Mouse (Mus musculus): ENCODE results near the gene C530008M17Rik. TPM values are rescaled to one million over a fixed set of nuclear protein-coding genes. Genes with fewer than 3 reads are reported as not detected.
A peak's percentile ranks its signal among the peaks of the same experiment; 100 is the strongest.

Gene C530008M17Rik
- polyA plus RNA-seq, 1 experiment from 2014 or later: 81.2 TPM

DNA sequence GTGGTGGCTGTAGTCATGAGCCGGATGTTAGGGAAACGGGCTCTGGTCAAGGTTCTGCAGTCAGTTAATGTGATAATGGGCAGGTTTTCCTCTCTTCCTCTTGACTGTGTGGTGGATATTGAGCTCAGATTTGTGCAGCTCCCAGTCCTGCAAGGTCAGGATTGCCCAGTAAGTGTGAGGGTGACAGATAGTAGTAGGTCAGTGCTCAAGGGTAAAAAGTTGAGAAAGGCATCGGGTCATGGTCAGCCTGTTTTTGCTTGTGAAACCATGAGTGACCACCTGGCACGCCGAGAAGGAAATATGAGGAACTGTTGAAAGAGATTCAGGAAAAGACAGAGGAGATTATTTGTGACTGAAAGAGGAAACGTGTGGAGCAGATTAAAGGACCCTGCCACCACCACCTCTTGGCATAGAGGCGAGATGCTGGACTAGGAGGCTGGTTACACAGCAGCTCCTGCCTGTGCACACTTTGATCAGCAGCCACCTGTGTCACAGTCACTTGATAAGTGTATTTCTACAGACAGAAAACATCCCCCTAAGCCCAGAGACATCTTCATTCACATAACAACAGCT is 127.9 kb downstream of the C530008M17Rik start:
- peaks cover 38% of the 10 kb centered on the region for H3K4me1 ChIP-seq
- H3K27ac ChIP-seq: peak overlapping the region; percentile 94
- no peak overlapping the region for H3K9ac ChIP-seq
- H3K36me3 ChIP-seq: no peaks in the 10 kb centered on the region; the same call in 1 of the 2 replicates
- no peaks in the 10 kb centered on the region for H3K27me3 ChIP-seq
- no peak overlapping the region for H3K4me3 ChIP-seq
- 87% methylated on average over 7 of the region's 7 CpGs for WGBS
- H3K4me2 ChIP-seq (replicated peaks): no peak overlapping the region
- ATAC-seq (ENCODE audit: low FRiP score): no peak
- no peaks in the 10 kb centered on the region for H3K9me3 ChIP-seq (replicated peaks)

DNA sequence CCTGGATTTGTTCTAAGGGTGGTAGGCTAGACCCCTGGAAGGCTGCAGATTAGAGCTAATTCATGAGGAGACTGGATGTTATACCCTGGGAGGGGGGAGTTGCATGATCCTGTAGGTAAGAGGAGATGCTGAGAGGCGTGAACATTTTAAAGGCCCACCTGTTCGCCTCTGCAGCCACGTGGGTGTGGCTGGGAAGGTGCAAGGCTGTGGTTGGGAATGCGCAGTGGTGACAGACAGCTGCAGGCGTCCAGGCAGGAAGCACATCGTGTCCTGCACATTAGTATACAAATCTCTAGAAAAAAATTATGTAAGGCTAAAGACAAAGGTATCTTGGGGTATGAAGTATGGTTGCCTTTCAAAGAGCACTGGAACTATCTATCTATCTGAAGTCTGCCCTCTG is 128.7 kb downstream of the C530008M17Rik start:
- H3K36me3 ChIP-seq: peaks cover 4% of the 10 kb centered on the region; the same call in 1 of the 2 replicates
- ATAC-seq (ENCODE audit: low FRiP score): no peak
- WGBS: 81% methylated on average over 6 of the region's 6 CpGs

DNA sequence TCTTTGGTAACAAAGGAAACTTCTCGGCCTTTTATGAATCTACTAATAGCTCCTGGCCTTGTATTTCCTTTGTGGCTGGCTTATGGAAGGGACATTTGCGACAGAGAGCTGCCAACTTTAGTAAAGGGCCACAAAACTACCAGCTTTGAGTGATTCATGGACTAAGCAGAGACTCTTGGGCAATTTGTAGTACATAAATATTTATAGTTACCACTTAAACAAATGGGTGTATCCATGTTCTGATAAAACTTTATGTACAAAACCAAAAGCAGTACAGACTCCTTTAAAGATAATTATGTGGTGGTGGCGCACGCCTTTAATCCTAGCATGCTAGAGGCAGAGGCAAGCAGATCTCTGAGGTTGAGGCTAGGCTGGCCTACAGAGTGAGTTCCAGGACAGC is 133.6 kb downstream of the C530008M17Rik start:
- no peak overlapping the region for H3K9ac ChIP-seq
- H3K4me3 ChIP-seq: no peak overlapping the region
- no peak overlapping the region for H3K4me2 ChIP-seq (replicated peaks)
- WGBS: 99% methylated on average over 4 of the region's 4 CpGs
- H3K27me3 ChIP-seq: no peaks in the 10 kb centered on the region
- ATAC-seq (ENCODE audit: low FRiP score): no peak
- no peaks in the 10 kb centered on the region for H3K4me1 ChIP-seq
- H3K9me3 ChIP-seq (replicated peaks): no peaks in the 10 kb centered on the region
- H3K27ac ChIP-seq: no peak overlapping the region
- peaks cover 15% of the 10 kb centered on the region for H3K36me3 ChIP-seq

More for the DNA sequence above, 128.7 kb downstream of the C530008M17Rik start:
- Histone ChIP-seq H3K27ac (no peak overlapping the region), H3K9ac (no peak overlapping the region), H3K9me3 (replicated peaks) (no peaks in the 10 kb centered on the region), H3K4me1 (peaks cover 31% of the 10 kb centered on the region), H3K4me2 (replicated peaks) (no peak overlapping the region), H3K27me3 (no peaks in the 10 kb centered on the region), H3K4me3 (no peak overlapping the region)

DNA sequence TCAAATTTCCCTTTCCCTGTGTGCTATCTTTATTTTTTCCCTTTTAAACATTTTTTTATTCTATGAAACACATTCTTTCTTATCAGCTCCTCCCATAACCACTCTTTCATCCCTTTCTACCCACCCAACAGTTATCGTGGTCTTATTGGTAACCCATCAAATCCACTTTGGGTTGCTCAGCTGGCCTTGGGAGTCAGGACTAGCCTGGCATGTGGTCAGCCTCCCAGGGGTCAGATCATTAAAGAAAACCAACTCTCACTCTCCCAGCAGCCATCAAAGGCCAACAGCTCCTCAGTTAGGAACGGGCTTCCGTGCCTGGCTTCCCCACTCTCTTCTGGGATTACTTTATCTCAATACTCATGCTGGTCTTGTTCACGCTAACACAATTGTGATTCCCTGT is 135.0 kb downstream of the C530008M17Rik start:
- ATAC-seq (ENCODE audit: low FRiP score): no peak
- H3K9ac ChIP-seq: no peak overlapping the region

DNA sequence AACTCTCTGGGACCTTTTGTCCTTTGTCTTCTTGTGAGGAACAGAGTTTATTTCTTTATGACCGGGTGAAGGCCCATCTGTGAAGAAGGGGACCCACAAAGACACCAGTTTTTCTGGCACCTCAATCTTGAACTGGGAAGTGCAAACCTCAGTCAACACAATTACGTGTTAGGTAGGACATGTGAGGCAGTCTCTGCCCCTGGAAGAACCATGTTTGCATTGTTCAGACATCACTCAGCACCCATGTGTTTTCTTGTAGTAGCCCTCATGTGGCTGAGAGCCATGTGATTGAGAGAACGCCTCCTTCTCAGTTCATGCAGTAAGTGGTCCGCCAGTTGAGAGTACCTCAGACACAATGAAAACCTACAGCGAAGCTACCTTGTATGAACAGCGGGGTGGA is 136.4 kb downstream of the C530008M17Rik start:
- no peak for ATAC-seq (ENCODE audit: low FRiP score)
- 89% methylated on average over 6 of the region's 6 CpGs for WGBS

More for the DNA sequence above, 135.0 kb downstream of the C530008M17Rik start:
- H3K27ac ChIP-seq: no peak overlapping the region
- no peak overlapping the region for H3K4me2 ChIP-seq (replicated peaks)
- WGBS: 70% methylated on average over 4 of the region's 4 CpGs
- H3K4me3 ChIP-seq: no peak overlapping the region
- no peaks in the 10 kb centered on the region for H3K4me1 ChIP-seq
- no peaks in the 10 kb centered on the region for H3K27me3 ChIP-seq
- H3K9me3 ChIP-seq (replicated peaks): no peaks in the 10 kb centered on the region
- peaks cover 15% of the 10 kb centered on the region for H3K36me3 ChIP-seq

DNA sequence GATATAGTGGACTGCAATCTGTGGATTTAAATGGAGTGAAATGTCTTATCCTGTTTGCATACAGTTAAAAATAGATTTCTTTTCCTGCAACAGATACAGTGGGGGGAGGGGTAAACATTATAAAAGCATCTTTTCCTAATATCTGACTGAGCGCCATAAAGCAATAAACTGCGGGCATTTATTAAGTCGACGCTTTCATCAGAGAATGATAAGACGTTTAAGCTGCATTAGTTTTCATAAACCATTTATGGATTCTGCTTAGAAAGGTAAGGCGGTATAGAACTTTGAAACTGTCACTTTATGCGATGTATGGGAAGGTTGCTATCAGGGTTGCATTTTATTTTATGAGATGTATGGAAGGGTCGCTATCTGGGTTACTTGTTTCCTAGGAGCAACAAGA is 141.7 kb downstream of the C530008M17Rik start:
- no peak overlapping the region for H3K27ac ChIP-seq
- H3K9ac ChIP-seq: no peak overlapping the region
- H3K27me3 ChIP-seq: no peaks in the 10 kb centered on the region
- peaks cover 12% of the 10 kb centered on the region; the same call in 1 of the 2 replicates for H3K36me3 ChIP-seq
- no peak for ATAC-seq (ENCODE audit: low FRiP score)
- H3K4me2 ChIP-seq (replicated peaks): no peak overlapping the region
- no peaks in the 10 kb centered on the region for H3K9me3 ChIP-seq (replicated peaks)
- no peak overlapping the region for H3K4me3 ChIP-seq
- WGBS: 93% methylated on average over 8 of the region's 8 CpGs
- H3K4me1 ChIP-seq: no peaks in the 10 kb centered on the region

More for the DNA sequence above, 136.4 kb downstream of the C530008M17Rik start:
- no peak overlapping the region for H3K4me3 ChIP-seq
- H3K36me3 ChIP-seq: peaks cover 15% of the 10 kb centered on the region
- H3K27me3 ChIP-seq: no peaks in the 10 kb centered on the region
- H3K4me2 ChIP-seq (replicated peaks): no peak overlapping the region
- no peak overlapping the region for H3K27ac ChIP-seq
- no peaks in the 10 kb centered on the region for H3K9me3 ChIP-seq (replicated peaks)
- H3K9ac ChIP-seq: no peak overlapping the region
- H3K4me1 ChIP-seq: no peaks in the 10 kb centered on the region

DNA sequence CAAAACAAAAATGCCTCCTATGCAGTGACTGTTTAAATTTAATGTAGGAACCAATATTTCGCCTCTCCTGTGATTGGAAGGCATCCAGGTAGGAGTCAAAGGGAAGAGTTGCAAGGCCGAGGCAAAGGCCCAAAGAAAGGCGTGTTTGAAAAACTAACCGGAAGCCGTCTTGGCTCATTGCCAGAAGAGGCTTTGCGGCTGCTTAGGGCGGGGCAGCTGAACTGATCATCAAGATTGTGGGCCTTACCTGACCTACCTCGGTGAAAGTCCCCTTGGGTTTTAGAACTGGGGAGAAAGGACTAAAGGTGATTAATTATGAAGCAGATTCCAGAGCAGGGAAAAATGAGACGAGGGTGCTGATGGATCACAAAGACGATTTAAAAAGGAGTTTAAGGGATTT is 143.2 kb downstream of the C530008M17Rik start:
- Histone ChIP-seq H3K9ac (no peak overlapping the region), H3K36me3 (peaks cover 23% of the 10 kb centered on the region), H3K4me1 (no peaks in the 10 kb centered on the region), H3K27me3 (no peaks in the 10 kb centered on the region), H3K4me3 (no peak overlapping the region), H3K27ac (no peak overlapping the region), H3K4me2 (replicated peaks) (no peak overlapping the region), H3K9me3 (replicated peaks) (no peaks in the 10 kb centered on the region)
- 79% methylated on average over 10 of the region's 10 CpGs for WGBS
- ATAC-seq (ENCODE audit: low FRiP score): no peak

DNA sequence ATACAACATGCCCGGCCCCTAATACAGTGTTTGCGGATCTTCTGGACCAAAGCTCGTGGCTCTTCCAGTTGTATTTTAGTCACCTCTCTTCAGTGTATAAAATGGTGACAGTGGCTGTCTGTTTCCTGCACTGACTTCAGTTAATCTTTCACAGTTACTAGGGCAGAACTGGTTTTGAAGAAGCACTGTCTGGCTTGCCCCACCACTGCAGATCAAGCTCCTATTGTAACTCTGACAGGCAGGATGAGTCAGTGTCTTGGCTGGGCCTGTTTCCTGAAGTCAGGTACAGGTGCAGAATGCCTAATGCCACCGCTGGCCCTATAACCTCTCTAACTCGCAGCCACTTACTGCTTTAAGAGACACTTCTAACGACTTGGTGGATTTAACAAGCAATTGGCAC is 152.7 kb downstream of the C530008M17Rik start:
- WGBS: 92% methylated on average over 6 of the region's 6 CpGs
- Histone ChIP-seq H3K4me1 (0 out of 2 replicates have a peak, but pooled peaks cover 3% of the 10 kb centered on the region), H3K4me3 (no peak overlapping the region), H3K9ac (no peak overlapping the region), H3K9me3 (replicated peaks) (no peaks in the 10 kb centered on the region), H3K27me3 (no peaks in the 10 kb centered on the region), H3K27ac (no peak overlapping the region), H3K36me3 (peaks cover 11% of the 10 kb centered on the region), H3K4me2 (replicated peaks) (no peak overlapping the region)
- no peak for ATAC-seq (ENCODE audit: low FRiP score)

DNA sequence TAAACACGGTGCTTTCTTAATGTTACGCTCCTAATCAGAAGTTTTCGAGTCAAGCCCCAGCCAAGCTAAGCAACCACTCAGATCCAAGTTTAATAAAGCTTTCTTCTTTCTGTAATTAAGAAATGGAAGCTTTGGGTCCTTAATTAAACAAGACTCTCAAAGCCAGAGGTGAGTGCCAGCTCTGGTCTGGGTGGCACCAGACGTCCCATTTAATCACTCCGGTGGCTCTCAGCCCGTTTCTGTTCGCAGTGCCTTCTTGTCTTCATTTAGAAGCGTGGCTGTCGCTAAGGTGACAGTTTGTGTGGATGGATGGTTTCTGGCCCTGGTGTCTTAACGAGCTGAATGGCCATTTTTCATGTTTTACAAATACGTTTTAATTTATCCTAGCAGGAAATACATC is 158.7 kb downstream of the C530008M17Rik start:
- Histone ChIP-seq H3K4me1 (peaks cover 15% of the 10 kb centered on the region), H3K27ac (no peak overlapping the region), H3K36me3 (peaks cover 10% of the 10 kb centered on the region; the same call in 1 of the 2 replicates), H3K27me3 (no peaks in the 10 kb centered on the region), H3K9me3 (replicated peaks) (no peaks in the 10 kb centered on the region), H3K4me2 (replicated peaks) (no peak overlapping the region), H3K4me3 (no peak overlapping the region), H3K9ac (no peak overlapping the region)
- peak; percentile 50; the same call in 1 of the 2 replicates for ATAC-seq (ENCODE audit: low FRiP score)
- 62% methylated on average over 11 of the region's 11 CpGs for WGBS

DNA sequence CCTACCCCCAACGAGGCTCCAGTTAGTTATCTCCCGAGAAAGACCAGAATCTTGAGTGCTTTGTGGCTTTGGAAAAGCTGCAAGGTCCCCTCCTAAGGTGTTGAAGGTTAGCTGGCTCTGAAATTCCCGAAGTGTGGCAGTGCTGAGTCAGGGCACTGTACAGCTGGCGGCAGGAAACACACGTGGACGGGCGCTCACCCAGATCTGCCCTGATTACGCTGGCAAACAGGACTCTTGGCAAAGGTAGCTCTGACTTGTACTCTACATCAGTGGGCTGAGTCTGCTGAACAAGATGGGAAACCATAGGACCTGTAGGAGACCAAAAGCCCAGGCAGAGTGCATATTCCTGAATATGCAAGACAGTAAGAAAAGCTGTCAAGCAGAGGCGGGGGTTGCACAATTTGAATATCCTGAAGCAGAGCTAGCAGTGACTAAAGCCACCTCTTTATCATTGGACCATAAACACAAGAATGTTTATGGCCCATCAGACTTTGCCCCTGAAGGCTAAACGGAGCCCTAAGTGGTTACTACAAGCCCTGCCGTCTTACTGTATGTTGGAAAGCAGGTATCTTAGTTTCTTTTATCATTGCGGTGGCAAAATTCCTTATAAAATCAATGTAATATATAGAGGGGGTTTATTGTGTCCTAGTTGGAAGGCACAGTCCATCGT is 159.6 kb downstream of the C530008M17Rik start:
- no peak overlapping the region for H3K9ac ChIP-seq
- H3K9me3 ChIP-seq (replicated peaks): no peaks in the 10 kb centered on the region
- ATAC-seq (ENCODE audit: low FRiP score): no peak
- H3K4me2 ChIP-seq (replicated peaks): no peak overlapping the region
- H3K27ac ChIP-seq: no peak overlapping the region; the same call in 1 of the 2 replicates
- peaks cover 15% of the 10 kb centered on the region for H3K4me1 ChIP-seq
- 86% methylated on average over 13 of the region's 13 CpGs for WGBS
- H3K4me3 ChIP-seq: no peak overlapping the region
- 0 out of 2 replicates have a peak, but pooled peaks cover 8% of the 10 kb centered on the region for H3K36me3 ChIP-seq
- H3K27me3 ChIP-seq: no peaks in the 10 kb centered on the region

DNA sequence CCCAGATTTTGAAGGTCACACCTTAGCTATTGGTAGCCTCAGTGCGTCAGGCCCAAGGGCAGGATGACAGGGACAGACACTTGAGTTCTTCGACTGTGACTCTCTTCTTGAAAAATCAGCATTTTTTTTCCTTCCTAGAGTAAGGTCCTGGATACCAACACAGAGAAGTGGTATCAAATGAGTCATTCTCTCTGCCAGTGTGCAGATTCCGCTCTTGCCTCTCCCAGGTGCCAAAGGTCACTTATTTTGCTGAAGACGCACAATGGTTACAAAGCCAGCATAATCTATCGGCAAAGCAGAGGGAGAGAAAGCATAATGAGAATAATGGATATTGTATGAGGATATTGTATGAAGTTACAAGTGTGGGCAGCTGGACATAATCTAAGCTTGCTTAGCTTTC is 160.4 kb downstream of the C530008M17Rik start:
- Histone ChIP-seq H3K9me3 (replicated peaks) (no peaks in the 10 kb centered on the region), H3K27ac (0 out of 2 replicates have a peak overlapping the region, but pooled peaks have one; percentile 30), H3K4me1 (peaks cover 12% of the 10 kb centered on the region), H3K36me3 (peaks cover 8% of the 10 kb centered on the region; the same call in 1 of the 2 replicates), H3K4me2 (replicated peaks) (no peak overlapping the region), H3K9ac (no peak overlapping the region), H3K27me3 (no peaks in the 10 kb centered on the region), H3K4me3 (no peak overlapping the region)
- ATAC-seq (ENCODE audit: low FRiP score): no peak
- 84% methylated on average over 5 of the region's 5 CpGs for WGBS

DNA sequence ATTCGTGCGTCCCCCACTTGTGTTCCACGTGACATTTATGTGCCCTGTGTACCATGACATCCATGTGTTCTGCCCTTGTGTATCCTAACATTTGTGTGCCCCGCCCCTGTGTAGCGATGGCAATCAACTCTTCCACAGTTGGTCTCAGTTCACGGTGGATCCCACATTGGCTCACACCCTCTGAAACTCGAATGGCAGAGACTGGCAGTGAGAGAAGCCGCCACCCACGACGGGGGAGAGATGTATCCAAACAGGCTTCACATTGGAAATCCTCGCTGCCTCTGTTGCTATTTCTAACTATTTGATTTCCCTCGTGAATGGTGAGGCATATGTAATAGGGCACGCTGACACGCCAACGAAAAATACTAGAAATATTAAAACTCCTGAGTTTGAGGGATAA is 161.4 kb downstream of the C530008M17Rik start:
- H3K27me3 ChIP-seq: no peaks in the 10 kb centered on the region
- no peak overlapping the region for H3K27ac ChIP-seq
- 93% methylated on average over 15 of the region's 15 CpGs for WGBS
- H3K36me3 ChIP-seq: peaks cover 13% of the 10 kb centered on the region; the same call in 1 of the 2 replicates
- H3K9me3 ChIP-seq (replicated peaks): no peaks in the 10 kb centered on the region
- H3K4me2 ChIP-seq (replicated peaks): no peak overlapping the region
- H3K4me1 ChIP-seq: peaks cover 12% of the 10 kb centered on the region
- no peak overlapping the region for H3K9ac ChIP-seq
- no peak for ATAC-seq (ENCODE audit: low FRiP score)
- H3K4me3 ChIP-seq: no peak overlapping the region
